Mouse (Mus musculus): ENCODE measurements around the gene Rell1. TPM values are rescaled to one million over a fixed set of nuclear protein-coding genes. Genes with fewer than 3 reads are reported as not detected.

Gene Rell1
- 16.5 and 20.4 TPM in 2 replicates for polyA plus RNA-seq (2015; fragmentation: Nextera tagmentation; extraction: Ambion mirVana)

GRCm38 (mm10) chr5:63968443-63969415 is at the start of gene Rell1:
Rell1 (minus strand) TSS chr5:63968897.

Other genes with a start within 250 kb of the Rell1 start
- gene 0610040J01Rik, start 156.5 kb downstream of the Rell1 start, polyA plus RNA-seq (2015; fragmentation: Nextera tagmentation; extraction: Ambion mirVana), result 4.0 and 4.8 TPM in 2 replicates
- gene Pgm2, start 124.1 kb upstream of the Rell1 start, polyA plus RNA-seq (2015; fragmentation: Nextera tagmentation; extraction: Ambion mirVana), result 20.2 and 29.8 TPM in 2 replicates
- gene Tbc1d1, start 187.4 kb upstream of the Rell1 start, polyA plus RNA-seq (2015; fragmentation: Nextera tagmentation; extraction: Ambion mirVana), result 7.8 TPM in 2 replicates